ENCODE assay signal across 11 mouse cellular contexts in genomic region chr8:62060357-62060756, GRCm38 (mm10).
A peak's percentile ranks its signal among the peaks of the same experiment; 100 is the strongest.
DNase-seq lines count a peak whose midpoint lies in the region; ATAC-seq and TF ChIP-seq lines count a peak whose summit lies in the region.
"Had no signal": no experiment of that assay in that cellular context is flagged by ENCODE, and none has a peak within 500 bp of the region (broad histone marks: within the 10 kb centered on the region; RNA-seq: fewer than 3 reads in every experiment).

No protein-coding gene starts in this region.

- no peak overlapping the region for H3K4me3 ChIP-seq in liver, adult 2 months (ENCODE audit: insufficient read depth, low read depth, low read length)
- no peak overlapping the region for H3K4me3 ChIP-seq in liver, embryonic 12.5 days

- intact Hi-C loops in heart, postnatal 10 days (cut with DNase I), result loop anchor here (1.0 to 5.0 kb wide), 2 partner anchors 166 to 523 kb away; no protein-coding TSS in a partner anchor

- no peak overlapping the region for H3K4me2 ChIP-seq in liver, embryonic 12.5 days

- in situ Hi-C loops in Patski (cut with MboI; ENCODE audit: low pct_unique_long_range_greater_than_20kb), result no loop called here

- peak; percentile 8 to 34 for DNase-seq in heart, postnatal 10 days
- DNase-seq in heart, adult 11 months, result no peak
- peak; percentile 2 for DNase-seq in liver, adult 2 months (ENCODE audit: extremely low read depth, low read depth, low spot score)
- DNase-seq in Patski (ENCODE audit: low read depth, low spot score), result no peak
- peak; percentile 2 for DNase-seq in induced T-regulatory cell, adult 2 months (ENCODE audit: low read depth)
- DNase-seq in urinary bladder, adult 18-20 months (ENCODE audit: low spot score in 2 of 2), result no peak
- DNase-seq: cerebellum, adult 18-20 months; liver; thymus, postnatal 36 days had no signal

- TF ChIP-seq POLR2A in liver, adult 2 months (IDR thresholded peaks at IDR 0.05; ENCODE audit: extremely low read depth, insufficient read depth, low read length), result no peak

- no peaks in the 10 kb centered on the region for H3K9me3 ChIP-seq in liver, embryonic 12.5 days (replicated peaks)

- peaks cover 2% of the 10 kb centered on the region for H3K4me1 ChIP-seq in liver, adult 2 months (ENCODE audit: control insufficient read depth, insufficient read depth, low read length)
- no peaks in the 10 kb centered on the region for H3K4me1 ChIP-seq in liver, embryonic 12.5 days

- H3K36me3 ChIP-seq in liver, adult 2 months (ENCODE audit: control insufficient read depth, insufficient read depth, low read length), result no peaks in the 10 kb centered on the region
- no peaks in the 10 kb centered on the region for H3K36me3 ChIP-seq in liver, embryonic 12.5 days

- no peak overlapping the region for H3K27ac ChIP-seq in liver, adult 2 months (replicated peaks; ENCODE audit: insufficient read depth, low read depth, low read length)
- H3K27ac ChIP-seq in liver, embryonic 12.5 days, result no peak overlapping the region

- POLR2A ChIA-PET in Patski (lab: Charles Lee), result interaction anchor here (0.5 kb wide), 1 partner anchor 222 kb away, joined by 3 read pairs; no protein-coding TSS in a partner anchor

- no peaks in the 10 kb centered on the region for H3K79me2 ChIP-seq in liver, adult 2 months (ENCODE audit: control insufficient read depth, insufficient read depth, low read length)

- no peaks in the 10 kb centered on the region for H3K27me3 ChIP-seq in liver, adult 2 months (ENCODE audit: control insufficient read depth, insufficient read depth, low read length)
- H3K27me3 ChIP-seq in liver, embryonic 12.5 days (replicated peaks), result no peaks in the 10 kb centered on the region
- peaks cover 65% of the 10 kb centered on the region for H3K27me3 ChIP-seq in Patski

- CTCF ChIA-PET in Patski (lab: Charles Lee), result interaction anchor here (1.2 to 1.5 kb wide), 2 partner anchors 10 to 13 kb away, joined by 3 to 4 read pairs; no protein-coding TSS in a partner anchor

- no peak overlapping the region for H3K9ac ChIP-seq in liver, adult 2 months (ENCODE audit: low read depth, low read length)
- H3K9ac ChIP-seq in liver, embryonic 12.5 days, result no peak overlapping the region

- no peak for TF ChIP-seq CTCF in liver, adult 2 months (IDR thresholded peaks at IDR 0.05; ENCODE audit: low read depth, low read length)
- peak; percentile 37 for TF ChIP-seq CTCF in Patski (IDR thresholded peaks at IDR 0.05)

- no peak for ATAC-seq in liver, embryonic 12.5 days
- ATAC-seq in Patski, result no peak
- ATAC-seq in monocyte, adult 5-6 weeks (replicated peaks; ENCODE audit: insufficient number of reproducible peaks, low FRiP score, low TSS enrichment, poor library complexity, severe bottlenecking), result no peak

Comparison
In these comparisons a context has a peak if more than half of its experiments do, and no peak if none do; other contexts are left out.
1. DNase-seq: peak in heart, postnatal 10 days (2 of 2), liver, adult 2 months (single experiment) and induced T-regulatory cell, adult 2 months (single experiment); none in heart, adult 11 months (single experiment), Patski (single experiment) and urinary bladder, adult 18-20 months (0 of 2).